Mouse (Mus musculus) thymus, postnatal 25 days (tissue): ENCODE results near the gene Inpp5d.

Experiments
- DNase-seq: peaks from one replicate; pipeline ENCODE4 v3.0.0; 2022

Inpp5d gene

GRCm38 (mm10) chr1:87658937-87659617 lies 39.0 kb downstream of the Inpp5d start:
- DNase-seq = peak; percentile 63

- DNase-seq = no peak
Observed at GRCm38 (mm10) chr1:87659618-87659960, 39.5 kb downstream of the Inpp5d start.

DNA sequence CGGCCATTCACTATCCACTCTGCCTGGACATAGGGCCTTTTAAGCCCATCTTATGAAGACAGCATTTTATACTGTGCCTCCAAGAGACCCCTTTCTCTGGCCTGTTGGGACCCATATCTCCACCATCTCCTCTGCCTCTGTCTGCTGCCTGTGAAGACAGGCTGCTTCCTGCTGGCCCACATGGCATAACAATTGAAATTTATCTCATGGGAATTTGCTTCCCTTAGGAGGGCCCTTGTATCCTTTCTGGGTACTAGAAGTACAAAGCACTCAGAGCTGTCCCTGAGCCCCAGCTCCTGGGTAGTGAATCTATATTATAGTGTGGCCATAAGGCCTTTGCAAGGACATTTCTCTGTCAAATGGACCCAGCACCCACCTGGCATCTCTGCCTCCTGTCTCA lies 40.6 kb downstream of the Inpp5d start:
- DNase-seq = no peak

GRCm38 (mm10) chr1:87663992-87664391 lies 43.9 kb downstream of the Inpp5d start:
- peak; percentile 25 for DNase-seq

GRCm38 (mm10) chr1:87667006-87667405 lies 46.9 kb downstream of the Inpp5d start:
- no peak for DNase-seq

GRCm38 (mm10) chr1:87668300-87668699 lies 48.2 kb downstream of the Inpp5d start:
- no peak for DNase-seq

DNA sequence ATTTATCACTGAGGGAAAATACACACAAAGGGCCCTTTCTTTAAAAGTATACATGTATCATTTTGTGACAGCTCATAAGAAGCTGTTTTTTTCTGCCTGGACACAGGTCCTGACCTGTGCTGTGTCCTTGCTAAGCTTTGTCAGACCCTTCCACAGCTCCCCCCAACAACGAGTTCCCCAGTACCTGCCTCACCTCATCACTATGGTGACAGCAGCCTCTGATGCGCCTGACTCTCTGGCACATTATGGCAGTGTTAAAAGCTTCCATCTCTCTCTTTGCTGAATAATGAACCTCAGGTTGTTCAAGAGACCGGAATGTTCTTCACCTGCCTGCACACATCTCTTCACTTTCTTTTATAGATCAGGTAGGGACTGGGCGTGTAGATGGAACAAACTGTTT lies 51.4 kb downstream of the Inpp5d start:
- DNase-seq = no peak

DNA sequence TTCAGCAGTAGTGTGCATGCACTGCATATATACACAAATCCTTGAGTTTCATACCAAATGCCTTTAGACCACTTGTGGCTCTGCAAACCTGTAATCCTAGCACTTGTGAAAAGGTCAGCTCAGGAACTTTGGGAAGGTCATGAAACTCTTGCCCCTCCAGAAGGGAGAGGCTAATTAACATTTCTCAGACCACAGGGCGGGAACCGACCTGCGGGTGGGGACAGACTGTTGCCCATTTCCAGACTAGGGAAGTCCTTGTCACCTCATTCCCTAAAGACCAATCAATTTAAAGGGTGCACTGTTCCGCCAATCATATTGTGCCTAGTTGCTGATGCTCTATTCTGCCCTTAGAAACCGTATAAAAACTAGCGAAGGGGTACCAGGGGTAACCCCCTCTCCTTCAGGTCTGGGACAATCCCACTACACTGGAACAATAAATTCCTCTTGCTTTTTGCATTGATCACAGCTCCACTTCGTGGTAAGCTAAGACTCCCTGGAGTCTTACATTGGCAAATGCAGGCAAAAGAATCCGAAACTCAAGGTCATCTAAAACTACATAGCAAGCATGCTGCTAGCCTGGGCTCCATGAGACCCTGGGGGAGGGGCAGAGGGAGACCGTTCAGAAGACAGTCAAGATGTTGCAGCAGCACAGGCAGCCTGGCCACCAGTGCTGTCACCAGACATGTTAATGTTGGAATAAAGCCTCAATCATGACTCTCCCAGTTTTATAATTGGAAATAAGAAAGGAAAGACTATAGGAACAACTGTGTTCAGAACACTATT lies 53.9 kb downstream of the Inpp5d start:
- DNase-seq = no peak

DNA sequence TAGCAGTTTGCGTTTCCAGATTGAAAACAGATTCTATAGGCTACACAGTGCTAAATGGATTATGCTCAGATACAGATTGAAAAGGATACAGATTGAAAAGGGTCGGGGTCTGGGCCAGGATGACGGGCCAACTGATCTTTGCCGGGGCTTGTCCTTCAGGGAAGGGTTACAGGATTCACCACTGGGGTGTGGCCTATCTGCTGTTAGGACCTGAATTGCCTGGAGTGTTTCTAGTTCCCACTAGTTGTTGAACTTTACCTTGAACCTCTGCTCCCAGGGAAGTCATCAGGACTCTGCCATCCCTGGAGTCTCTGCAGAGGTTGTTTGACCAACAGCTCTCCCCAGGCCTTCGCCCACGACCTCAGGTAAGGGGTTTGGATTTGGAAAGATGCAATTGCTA lies 55.9 kb downstream of the Inpp5d start:
- no peak for DNase-seq

- DNase-seq = no peak
Observed at GRCm38 (mm10) chr1:87679089-87679488, 59.0 kb downstream of the Inpp5d start.

DNA sequence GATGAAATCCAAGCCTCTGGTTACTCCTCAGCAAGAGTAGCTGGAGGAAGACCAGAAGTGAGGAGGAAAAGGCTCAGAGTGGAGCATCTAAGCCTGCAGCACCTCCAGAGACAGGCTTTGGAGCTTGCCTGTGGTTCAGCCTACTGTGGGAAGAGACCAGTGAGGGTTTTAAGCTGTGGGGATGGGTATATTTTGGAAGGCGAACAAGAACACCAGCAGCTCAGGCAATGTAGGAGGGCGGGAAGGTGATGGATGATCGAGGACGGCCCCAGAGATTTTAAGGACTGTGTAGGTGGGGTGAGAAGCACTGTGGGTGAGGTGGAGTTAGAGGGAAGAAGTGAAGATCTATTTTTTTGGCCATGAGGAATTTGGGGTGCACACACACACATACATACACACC lies 60.8 kb downstream of the Inpp5d start:
- no peak for DNase-seq

DNA sequence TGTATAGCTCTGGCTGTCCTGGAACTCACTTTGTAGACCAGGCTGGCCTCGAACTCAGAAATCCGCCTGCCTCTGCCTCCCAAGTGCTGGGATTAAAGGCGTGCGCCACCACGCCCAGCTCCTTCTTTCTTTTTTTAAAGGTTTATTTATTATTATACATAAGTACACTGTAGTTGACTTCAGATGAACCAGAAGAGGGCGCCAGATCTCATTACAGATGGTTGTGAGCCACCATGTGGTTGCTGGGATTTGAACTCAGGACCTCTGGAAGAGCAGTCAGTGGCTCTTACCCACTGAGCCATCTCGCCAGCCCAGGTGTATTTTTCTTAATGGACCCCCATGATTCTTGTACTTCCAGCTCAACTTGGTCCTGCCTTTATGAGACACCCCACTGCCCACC lies 62.4 kb downstream of the Inpp5d start:
- DNase-seq = peak; percentile 11

DNA sequence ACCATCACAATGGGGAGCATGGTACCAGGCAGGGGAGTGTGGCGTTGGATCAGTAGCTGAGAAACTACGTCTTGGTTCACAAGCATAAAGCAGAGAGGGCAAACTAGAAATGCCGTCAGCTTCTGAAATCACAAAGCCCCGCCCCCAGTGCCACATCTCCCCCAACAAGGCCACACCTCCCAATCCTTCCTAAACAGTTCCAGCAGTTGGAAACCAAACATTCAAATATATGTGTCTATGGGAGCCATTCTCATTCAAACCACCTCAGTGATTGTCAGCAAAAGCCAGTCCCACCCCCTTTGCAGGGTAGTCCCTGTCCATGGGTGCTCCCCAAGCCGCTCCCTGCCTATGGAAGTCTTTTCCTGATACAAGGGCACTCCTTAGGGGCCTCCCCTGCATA lies 64.0 kb downstream of the Inpp5d start:
- DNase-seq = no peak

GRCm38 (mm10) chr1:87684791-87685190 lies 64.7 kb downstream of the Inpp5d start:
- DNase-seq = no peak

DNA sequence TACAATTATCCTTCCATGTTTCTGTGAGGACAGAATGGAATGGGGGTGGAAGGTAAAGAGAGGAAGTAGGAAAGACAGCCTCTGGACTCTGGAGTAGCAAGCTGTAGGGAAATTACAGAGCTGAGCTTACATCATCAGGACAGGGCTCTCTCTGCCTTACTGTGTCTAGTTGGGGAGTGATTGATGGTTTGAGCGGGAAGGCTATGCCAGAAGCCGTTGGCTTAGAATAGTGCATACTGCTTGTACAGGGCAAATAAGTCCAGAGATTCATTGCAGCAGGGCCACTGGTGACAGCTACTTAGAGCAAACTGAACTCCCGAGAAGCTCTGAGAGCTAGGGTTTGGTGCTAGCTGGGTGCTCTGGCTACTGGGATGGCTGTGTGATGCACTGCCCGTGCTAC lies 66.2 kb downstream of the Inpp5d start:
- no peak for DNase-seq

- DNase-seq = no peak
Observed at GRCm38 (mm10) chr1:87687009-87687408, 66.9 kb downstream of the Inpp5d start.

GRCm38 (mm10) chr1:87689661-87690341 lies 69.7 kb downstream of the Inpp5d start:
- no peak for DNase-seq

DNA sequence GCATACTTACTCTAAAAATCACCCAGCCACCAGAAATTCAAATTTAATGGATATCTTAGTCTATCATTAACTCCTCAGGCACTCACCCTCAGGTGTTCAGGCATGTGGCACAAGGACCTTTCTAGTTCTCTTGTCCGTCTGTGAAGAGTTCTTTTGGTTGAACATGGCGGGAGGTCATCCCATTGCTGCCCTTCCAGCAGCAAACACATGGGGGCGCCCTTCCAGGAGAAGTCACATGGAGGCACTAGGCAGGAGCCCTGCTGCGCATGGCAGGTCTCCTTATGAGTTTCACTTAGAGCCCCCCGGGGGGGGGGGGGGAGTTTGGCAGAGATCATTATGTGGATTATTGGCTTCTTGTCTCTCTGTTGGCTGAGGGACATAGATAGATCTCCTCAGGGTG lies 76.2 kb downstream of the Inpp5d start:
- DNase-seq = peak; percentile 58

GRCm38 (mm10) chr1:87698010-87698409 lies 77.9 kb downstream of the Inpp5d start:
- no peak for DNase-seq

GRCm38 (mm10) chr1:87699890-87700448 lies 79.9 kb downstream of the Inpp5d start:
- no peak for DNase-seq

DNA sequence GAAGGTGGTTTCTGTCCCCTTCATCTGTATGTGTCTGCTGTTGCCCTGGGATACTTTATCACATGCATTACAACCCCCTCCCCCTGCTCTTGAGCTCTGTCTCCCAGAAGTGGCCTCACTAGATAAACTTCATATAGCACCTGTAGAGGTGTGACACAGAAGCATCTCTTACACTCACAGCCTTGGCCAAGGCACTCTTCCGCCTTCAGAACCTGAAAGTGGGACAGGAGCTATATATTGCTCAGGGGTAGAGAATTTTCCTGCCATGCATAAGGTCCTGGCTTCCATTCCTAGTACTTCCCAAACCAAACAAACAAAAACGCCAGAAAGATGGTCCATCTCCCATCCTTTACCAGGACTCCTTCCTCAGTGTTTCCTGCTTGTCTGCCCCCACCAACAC lies 84.1 kb downstream of the Inpp5d start:
- DNase-seq = no peak

- DNase-seq = no peak
Observed at GRCm38 (mm10) chr1:87706361-87706760, 86.2 kb downstream of the Inpp5d start.

DNA sequence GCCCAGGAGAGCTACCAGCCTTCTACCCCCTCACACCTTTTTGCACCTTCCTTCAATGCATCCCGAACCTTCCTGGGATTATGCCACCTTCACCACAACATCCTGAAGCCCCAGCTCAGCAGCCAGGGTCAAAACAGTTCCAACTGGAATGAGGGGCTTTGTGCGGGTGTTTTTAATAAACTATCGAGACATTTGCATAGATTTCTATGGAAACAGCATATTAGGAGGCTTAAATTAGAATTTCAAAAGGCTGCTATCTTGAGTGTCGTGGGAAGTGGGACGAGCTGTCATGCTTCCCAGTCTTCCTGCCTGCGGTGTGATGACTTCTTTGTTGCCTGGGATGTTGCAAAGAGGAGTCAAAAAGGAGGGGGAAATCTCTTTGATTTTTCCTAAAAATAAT lies 88.9 kb downstream of the Inpp5d start:
- DNase-seq = no peak
